Mouse (Mus musculus): Measurements from ENCODE around the gene Kansl2. TPM values are rescaled to one million over a fixed set of nuclear protein-coding genes. Genes with fewer than 3 reads are reported as not detected.
"Not testable (repeated sequence)": the region's sequence is repeated elsewhere in the genome, so short reads cannot be mapped to it uniquely, and the experiment has no call there.

Kansl2 gene
- total RNA-seq, 4 experiments from 2014 or later: 54.0 to 61.0 (median 56.8) TPM

DNA sequence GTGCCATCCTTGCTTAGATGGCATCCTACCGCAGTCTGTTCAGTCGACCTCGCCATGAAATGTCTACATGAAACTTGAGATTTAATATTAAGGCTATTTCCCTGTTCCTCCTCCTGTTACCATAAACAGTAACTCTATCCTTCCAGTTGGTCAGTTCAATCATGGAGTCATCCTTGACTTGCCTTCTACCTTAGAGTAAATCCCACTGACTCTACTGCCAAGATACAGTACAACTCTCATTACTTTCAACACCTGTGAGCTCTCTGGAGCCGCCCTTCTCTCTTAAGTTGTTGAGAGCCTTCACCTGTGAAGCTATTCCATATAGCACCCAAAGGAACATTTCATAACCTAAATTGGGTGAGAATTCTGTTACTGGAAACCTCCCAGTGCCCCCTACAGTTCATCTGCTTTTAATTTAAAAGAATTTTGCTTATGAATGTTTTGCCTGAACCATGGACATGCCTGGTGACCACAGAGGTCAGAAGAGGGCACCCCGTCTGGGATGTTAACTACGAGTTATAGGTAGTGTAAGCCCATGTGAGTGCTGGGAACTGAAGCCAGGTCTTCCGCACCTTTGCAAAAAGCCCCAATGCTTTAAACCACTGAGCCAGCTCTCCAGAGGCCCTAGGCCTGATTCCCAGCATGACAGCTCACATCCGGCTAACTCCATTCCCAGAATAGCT lies 2.9 kb upstream of the Kansl2 start:
- DNase-seq (ENCODE audit: low spot score in 2 of 2): no peak

DNA sequence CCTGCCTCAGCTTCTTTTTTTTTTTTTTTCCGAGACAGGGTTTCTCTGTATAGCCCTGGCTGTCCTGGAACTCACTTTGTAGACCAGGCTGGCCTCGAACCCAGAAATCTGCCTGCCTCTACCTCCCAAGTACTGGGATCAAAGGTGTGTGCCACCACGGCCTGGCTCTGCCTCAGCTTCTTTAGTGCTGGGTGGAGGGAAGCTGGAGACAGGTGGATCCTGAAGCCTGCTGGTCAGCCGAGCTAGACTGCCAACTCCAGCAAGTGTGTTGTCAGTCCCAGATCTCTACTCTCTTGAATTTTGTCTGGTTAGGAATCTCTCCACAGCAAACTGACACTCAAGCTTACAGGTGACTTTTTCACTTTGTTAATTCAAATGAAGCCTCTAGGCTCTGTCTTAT lies 1.9 kb upstream of the Kansl2 start:
- no peak for DNase-seq (ENCODE audit: low spot score in 2 of 2)

DNA sequence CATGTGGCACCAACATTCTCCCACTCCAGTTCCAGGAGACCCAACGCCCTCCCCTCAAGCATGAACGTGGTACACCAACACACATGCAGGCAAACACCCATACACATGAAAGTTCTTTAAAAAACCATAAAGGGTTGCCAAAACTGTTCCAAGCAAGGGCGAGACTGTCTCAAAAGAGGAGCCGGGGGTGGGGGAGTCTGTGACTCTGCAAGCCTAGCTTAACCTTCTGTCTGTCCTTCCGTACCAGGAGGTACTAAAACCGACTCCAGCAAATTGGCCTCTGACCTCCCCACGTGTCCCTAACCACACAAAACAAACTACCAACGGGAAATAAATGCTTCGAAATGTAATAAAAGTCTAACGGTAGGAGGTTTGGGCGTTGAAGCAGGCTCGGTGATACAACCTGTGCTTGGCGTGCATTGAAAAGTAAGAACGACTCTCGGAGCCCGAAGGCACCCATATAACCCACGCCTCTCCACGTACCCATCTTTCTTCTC lies 981 bp downstream of the Kansl2 start:
- no peak for DNase-seq (ENCODE audit: low spot score in 2 of 2)

DNA sequence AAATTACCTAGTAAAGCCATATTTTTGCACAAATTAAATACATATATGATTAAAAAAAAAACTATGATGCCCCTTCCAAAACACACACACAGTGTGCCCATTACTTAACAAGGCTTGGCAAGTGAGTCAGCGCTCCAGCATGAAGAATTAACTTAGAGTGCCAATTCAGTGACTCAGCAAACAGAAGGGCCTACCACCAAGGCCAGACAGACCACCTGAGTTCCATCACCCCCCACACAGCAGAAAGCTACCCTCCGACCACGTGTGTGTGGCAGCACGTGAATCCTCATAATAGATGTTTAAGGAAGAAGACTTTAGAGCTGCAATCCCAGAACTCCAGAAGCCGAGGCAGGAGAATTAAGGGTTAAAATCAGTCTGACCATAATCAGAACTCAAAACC lies 1.8 kb downstream of the Kansl2 start:
- no peak for DNase-seq (ENCODE audit: low spot score in 2 of 2)

DNA sequence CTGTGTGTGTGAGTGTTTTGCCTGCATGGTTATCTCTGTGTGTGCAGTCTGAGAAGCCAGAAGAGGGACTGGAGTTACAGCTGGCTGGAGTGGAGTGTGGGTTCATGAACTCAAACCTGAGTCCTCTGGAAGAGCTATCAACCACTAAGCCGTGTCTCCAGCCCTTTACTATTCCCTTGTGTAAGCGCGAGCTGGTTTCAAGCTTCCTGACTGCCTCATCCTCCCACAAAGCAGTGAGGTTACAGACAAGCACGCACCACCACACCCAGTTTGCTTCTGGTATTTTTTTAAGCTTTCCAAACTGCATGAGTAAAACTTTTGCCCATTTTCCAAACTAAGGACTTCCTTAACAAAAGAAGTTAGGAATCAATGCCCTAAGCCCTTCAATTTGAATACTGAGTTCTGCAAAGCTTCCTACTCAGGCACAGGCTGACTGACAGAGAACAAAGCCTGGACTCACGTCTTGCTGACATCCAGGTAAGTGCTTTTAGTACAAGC lies 5.9 kb downstream of the Kansl2 start:
- DNase-seq (ENCODE audit: low spot score in 2 of 2): no peak

DNA sequence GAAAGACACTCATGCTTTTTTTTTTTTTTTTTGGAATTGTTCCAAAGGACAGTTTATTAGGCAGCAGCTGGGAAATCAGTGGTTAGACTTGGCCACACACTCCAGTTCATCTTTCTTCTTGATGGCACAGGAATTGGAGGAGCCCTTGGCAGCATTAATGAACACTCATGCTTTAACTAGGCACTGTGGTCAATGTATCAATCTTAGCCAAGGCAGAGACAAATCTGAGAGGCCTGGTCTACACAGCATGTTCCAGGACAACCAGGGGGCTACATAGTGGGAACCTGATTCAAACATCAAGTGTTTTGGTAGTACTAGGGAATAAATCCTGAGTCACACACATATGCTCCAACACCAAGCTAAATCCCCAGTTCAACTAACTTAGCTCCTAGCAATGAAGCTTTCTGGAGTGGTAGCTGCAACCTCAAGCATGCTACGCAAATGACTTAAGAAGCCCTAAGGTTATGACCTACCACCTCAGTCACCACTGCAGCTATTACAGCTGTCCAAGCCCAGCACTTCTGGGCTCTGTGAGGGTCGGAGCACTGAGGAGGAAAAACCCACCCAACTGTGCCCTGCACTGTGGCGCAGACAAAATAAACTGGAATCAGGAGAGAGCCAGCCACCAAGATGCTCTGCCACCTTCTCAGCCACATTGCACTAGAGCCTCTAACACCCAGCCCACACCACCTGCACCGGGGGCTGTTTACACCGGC lies 6.8 kb downstream of the Kansl2 start:
- no peak for DNase-seq (ENCODE audit: low spot score in 2 of 2)

DNA sequence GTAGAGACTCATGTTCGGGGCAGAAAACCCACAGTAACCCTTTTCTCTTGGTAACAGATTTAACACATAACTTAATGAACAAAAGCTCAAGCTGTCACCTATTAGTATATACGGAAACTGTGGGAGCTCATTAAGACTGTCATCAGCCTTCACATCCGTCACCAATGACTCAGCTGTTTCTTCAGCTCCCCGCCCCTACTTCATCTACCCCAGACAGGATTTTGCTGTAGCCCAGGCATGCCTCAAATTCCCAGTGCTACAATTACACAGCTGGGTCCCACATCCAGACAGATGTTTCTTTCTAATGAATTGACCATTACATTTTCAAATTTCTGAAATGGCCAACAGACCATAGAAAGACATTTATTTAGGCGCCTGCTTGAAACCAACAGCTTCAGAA lies 8.0 kb downstream of the Kansl2 start:
- no peak for DNase-seq (ENCODE audit: low spot score in 2 of 2)

DNA sequence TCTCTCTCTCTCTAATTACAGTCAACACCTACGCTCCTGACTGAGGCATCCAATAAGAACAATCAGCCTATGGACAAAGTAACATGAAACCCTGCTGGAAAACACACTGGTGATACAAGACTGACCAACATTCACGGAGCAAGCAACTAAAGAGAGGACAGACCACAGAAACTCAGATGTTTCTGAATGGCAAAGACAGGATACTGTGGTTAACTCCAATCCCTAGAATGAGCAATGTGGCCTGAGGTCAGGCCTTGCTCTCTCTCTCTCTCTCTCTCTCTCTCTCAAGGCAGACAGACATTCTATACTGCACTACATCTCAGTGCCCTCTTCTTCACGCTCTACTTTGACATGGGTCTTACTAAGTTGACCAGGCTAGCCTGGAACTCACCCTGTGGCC lies 12.8 kb downstream of the Kansl2 start:
- DNase-seq (ENCODE audit: low spot score in 2 of 2): no peak

DNA sequence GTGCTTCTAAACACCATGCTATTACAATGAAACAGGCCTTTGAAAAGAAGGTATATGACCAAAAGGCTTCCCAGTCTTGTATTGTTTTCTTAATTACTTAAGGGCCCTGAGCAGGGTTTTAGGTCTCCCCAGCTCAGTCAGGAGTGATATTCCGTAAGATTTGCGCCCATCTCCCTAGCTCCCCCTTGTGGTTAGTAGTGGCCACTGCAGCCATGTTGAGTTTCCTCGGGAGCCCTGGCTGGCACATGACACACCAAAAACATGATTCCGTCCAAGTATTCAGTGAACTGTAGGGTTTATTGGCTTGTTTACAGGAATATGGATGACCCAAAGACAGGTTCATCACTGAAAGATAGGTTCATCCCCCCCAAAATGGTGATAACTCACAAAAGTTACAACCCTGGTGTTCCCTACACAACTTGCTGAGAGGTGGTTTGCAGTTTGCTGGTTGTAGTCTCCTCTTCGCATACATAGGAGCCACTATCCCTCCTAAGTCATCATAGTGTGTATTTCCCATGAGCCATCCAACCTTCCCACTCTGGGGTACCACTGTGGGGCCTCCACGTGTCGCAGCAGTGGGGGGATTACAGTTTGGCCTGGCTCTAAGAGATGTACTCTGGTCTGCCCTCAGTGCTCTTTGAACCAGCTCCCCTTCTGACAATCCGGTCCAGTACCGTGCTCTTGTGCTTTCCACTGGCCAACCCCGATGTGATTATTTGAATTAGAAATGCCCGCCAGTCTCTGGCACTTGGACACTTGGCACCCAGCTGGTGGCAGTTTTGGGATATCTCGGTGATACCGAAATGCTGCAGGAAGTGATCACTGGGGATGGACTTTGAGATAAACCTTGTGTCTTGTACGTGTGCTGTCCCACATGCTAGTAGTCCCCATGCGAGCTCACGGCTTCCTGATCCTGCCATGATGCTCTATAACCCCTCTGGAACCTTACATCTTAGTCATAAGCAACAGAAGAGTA lies 16.4 kb downstream of the Kansl2 start:
- peak in 1 of 2 experiments; percentile 51 for DNase-seq (ENCODE audit: low spot score in 2 of 2)

DNA sequence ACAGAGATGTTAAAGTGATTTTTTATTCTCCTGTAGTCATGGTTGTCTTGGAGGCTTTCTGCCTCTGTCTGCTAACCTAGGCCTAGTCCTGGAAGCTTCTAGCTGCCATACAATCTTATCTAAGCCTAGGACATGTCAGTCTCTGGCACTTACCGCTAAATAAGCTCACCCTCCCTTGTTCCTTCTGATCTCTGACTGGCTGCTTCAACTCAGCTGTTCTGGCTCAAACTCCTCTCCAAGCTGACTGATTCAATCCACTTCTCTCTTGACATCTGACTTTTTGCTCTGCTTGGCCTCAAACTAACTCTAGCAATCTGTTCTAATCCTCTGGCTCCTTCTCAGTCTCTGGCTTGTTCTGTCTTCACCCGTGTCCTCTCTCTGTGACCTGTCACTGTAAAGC lies 19.2 kb downstream of the Kansl2 start:
- DNase-seq (ENCODE audit: low spot score in 2 of 2): not testable (repeated sequence)

DNA sequence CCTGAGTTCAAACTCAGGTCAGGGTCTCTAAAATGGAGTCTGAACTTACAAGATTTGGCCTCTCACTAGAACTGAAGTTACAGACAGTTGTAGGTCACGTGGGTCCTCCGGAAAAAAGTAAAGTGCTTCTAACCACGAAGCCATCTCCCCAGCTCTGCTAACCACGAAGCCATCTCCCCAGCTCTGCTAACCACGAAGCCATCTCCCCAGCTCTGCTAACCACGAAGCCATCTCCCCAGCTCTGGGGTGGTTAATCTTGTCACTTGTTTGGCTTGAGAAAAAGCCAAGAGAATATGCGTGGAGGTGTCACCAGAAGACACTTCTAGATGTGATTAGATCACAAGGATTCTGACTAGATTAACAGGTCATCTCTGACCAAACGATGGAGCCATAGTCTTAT lies 19.9 kb downstream of the Kansl2 start:
- no peak for DNase-seq (ENCODE audit: low spot score in 2 of 2)

DNA sequence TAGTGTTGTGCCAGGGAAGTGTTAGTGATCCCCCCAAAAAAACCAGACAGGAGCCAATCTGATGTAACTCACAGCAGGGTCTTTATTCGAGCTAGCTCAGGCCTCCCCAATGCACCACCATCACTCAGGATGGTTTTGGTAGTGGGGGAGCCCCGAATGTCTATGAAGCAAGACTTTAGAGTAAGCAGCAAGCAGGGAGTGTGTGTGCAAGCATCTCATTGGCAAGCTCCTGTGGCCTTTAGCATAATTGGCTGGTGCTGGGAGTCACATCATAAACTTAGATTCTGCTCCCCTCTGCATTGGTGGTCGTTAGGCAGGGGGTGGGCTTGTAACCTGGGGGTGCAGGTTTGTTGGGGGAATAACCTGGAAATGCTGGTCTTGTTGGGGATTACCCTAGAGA lies 20.4 kb downstream of the Kansl2 start:
- DNase-seq (ENCODE audit: low spot score in 2 of 2): not testable (repeated sequence)

DNA sequence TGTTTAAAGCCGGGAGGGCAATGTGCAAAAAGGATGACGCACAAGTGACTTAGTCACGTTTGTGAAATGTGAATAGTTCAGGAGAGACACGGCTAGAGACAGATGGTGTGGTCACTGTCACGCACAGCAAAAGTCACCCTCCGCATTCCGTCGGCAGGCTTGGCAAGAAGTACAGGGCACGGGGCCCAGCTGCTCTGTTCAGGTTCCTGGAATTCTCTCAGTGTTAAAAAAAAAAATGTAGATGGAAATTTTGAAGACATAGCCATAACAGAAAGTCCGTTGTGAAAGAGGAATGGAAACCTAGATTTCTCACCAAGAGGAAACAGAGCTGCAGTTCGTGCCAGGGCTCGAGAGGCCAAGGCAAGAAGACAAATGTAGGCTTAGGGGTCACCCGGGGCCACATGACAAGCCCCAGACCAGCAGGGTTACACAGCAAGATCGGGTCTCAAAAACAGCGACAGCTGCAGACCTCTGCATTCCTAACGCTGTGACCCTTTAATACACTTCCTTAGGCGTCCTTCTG lies 21.2 kb downstream of the Kansl2 start:
- DNase-seq (ENCODE audit: low spot score in 2 of 2): no peak

DNA sequence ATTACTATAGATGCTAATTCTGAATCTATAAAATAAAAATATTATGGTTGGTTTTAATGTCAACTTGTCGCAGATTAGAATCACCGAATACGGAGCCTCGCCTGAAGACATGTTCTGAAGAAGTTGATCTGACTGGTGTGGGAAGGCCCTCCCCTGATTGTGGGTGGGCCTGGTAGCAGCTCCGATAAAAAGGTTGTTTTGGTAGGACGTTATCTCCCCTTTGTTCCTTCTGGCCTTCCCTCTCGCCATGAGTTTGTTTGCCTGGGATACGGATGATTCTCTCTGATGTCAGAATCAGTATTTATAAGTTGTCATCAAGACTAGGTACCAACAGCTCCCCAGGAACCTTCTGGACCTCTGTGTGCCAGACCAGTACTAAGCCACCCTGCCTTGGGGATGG lies 21.8 kb downstream of the Kansl2 start:
- DNase-seq (ENCODE audit: low spot score in 2 of 2): no peak

DNA sequence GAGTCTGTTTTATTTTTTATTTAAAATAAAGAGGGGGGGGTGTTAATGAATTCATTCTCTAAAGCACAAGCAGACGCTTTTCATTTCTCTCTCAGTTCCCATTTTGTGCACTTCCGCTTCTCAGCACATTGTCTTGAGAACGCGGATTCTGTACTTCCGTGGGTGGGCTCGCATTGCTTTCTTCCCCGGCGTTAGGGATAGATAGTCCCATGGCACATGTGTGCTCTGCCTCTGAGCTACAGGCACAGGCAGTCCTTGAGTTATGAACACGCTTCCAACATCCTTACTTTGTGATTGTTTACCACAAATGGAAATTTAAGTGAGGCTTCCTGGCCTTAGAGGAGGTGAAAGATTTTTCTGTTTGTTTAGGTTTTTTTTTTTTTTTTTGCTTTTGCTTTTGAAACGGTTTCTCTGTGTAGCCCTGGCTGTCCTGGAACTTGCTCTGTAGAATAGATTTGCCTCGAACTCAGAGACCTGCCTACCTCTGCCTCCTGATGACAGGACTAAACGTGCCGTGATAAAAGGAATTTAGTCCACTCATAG lies 22.6 kb downstream of the Kansl2 start:
- no peak for DNase-seq (ENCODE audit: low spot score in 2 of 2)

DNA sequence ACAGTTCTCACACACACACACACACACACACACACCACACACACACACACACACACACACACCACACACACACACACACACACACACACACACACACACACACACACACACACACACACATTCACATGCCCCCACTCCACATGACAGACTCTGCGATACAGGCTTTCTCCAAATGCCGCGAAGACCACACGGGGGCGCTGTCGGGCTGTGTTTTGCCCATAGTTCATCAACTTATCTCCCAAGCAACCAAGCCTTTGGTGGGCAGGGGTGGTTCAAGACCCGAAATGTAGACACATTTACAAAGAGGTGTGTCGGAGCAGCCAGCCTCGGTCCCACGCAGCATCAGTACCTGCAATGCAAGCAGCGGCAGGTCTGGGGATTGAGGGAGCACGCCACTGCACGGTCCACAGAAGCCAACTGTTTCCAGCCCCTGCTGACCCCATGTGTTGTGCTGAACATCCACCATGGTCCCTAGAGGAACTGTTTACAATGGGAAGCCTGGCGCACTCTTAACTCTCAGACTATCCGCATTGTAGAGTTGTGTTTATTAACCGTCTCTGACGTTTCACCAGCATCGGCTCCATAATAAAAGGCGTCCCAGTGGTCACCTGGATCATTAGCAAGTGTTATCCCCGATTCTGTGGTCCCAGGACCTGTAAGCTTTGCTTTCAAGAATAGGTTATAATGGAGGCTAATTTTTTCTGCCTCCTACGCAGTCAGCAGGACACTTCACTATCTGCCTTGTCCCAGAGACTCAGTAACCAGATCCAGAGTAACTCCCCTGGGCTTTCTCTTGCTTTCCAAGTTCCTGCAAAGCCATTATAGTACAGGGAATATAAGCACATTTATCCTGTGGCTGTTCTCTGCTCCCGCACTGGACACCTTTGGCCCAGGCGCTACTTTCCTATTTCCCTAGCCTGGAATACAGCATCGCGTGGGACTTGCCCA lies 23.4 kb downstream of the Kansl2 start:
- DNase-seq (ENCODE audit: low spot score in 2 of 2): peak in 1 of 2 experiments; percentile 60

DNA sequence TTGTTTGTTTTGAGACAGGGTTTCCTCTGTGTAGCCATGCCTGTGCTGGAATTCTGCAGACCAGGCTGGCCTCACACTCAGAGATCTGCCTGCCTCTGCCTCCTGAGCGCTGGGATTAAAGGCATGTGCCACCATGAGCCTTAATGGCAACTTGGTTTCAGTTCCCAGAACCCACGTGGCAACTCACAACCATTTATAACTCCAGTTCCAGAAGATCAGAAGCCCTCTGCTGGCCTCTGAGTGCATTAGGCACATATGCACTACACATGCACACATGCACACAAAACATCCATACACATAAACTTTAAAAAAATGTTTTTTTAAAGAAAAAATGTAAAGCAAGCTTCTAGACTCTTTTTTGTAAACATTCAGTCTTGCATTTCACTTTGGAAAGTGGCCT lies 24.7 kb downstream of the Kansl2 start:
- DNase-seq (ENCODE audit: low spot score in 2 of 2): no peak

DNA sequence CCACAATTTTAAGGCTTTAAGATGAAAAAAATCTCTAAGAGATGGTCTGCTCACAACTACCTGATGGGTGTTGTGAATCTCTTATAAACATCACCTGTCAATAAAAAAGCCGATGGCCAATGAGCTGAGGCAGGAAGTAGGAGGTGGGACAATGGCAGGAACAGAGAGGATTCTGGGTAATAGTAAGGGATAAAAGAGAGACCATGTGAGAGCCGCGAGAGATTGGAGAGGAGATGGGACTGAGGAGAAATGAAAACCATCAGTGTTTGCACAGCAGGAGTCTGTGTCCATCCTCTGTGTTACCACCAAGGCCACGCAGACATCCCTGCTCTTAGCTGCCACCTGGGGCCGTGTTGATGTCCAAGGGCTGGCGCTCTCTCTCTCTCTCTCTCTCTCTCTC lies 26.7 kb downstream of the Kansl2 start:
- no peak for DNase-seq (ENCODE audit: low spot score in 2 of 2)

DNA sequence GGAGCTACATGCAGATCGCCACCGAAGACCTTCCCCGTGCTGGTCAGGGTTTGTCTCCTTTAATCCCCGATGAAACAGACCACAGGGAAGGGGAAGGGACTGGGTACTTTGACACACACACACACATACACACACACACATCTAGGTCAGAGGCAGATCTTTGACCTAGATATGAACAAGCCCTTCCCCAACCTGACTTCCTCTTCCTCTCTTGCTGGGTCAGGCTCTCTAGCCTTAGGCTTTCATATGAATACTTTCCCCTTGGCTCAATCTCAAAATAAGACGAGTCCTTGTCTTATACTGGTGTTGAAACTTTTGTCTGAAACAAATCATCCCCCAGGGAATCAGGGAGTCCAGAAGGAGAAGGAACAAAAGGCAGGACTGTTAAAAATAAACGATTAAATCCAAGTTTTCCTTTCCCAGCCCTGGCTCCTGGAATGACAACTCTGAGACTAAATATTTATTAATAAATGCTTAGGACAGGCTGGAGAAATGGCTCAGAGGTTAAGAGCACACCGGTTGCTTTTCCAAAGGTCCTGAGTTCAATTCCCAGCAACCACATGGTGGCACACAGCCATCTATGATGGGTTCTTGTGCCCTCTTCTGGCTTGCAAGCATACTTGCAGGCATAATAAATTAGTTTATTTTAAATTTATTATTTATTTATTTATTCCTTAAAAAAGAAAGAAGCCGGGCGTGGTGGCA lies 27.7 kb downstream of the Kansl2 start:
- no peak for DNase-seq (ENCODE audit: low spot score in 2 of 2)

Measured in left cerebral cortex, adult 8-10 months (tissue).